Mouse (Mus musculus) ES-Bruce4 (cell line): ENCODE measurements around the gene Lime1.

Experiments used
- CTCF ChIP-seq: IDR thresholded peaks from one replicate; pipeline ENCODE4 v1.8.1; 2011; ENCODE audit warnings: low read depth, low read length
- POLR2A ChIP-seq: IDR thresholded peaks from one replicate; pipeline ENCODE4 v1.8.1; 2011; ENCODE audit warnings: low read length; ENCODE audit not compliant: insufficient read depth

DNA sequence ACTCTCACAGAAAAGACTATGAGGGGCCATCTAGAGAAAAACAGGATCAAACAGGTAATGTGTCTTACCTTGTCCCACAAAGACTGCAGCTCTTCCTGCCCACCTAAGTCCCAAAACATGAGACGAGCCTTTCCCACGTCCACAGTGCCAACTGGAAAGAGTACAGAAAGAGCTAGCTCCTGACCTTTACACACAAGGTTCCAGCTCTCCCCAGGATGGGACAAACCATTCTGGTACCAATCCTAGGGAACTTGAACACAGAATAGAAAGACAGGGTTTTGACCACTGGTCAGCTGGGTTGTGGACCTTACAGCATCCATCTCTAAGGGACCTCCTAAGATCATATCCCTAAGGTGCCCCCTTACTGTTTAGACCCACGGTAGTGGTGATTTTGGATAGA lies 15.9 kb upstream of the Lime1 start:
- no peak for TF ChIP-seq CTCF
- no peak for TF ChIP-seq POLR2A
